Mouse (Mus musculus) heart, embryonic 10.5 days (tissue): Measurements from ENCODE around the gene Ccl19. TPM values are rescaled to one million over a fixed set of nuclear protein-coding genes. Genes with fewer than 3 reads are reported as not detected.
"Not testable (repeated sequence)": the region's sequence is repeated elsewhere in the genome, so short reads cannot be mapped to it uniquely, and the experiment has no call there.

Experiments used
- DNase-seq: peaks from one replicate; pipeline ENCODE4 v3.0.0-alpha.2; 2017; ENCODE audit warnings: low spot score
- H3K27ac ChIP-seq: fragments of 300-500 bp; sonication (generic); 2 replicates; pipeline ENCODE4 v1.5.1; 2016; ENCODE audit warnings: mild to moderate bottlenecking
- H3K27me3 ChIP-seq: fragments of 300-500 bp; sonication (generic); 2 replicates; pipeline ENCODE4 v1.6.1; 2016; ENCODE audit warnings: mild to moderate bottlenecking; ENCODE audit not compliant: poor library complexity, insufficient read depth, severe bottlenecking
- H3K36me3 ChIP-seq: fragments of 300-500 bp; sonication (generic); 2 replicates; pipeline ENCODE4 v1.6.1; 2016; ENCODE audit warnings: mild to moderate bottlenecking, moderate library complexity
- H3K4me1 ChIP-seq: fragments of 300-500 bp; sonication (generic); 2 replicates; pipeline ENCODE4 v1.6.1; 2016; ENCODE audit warnings: mild to moderate bottlenecking
- H3K4me3 ChIP-seq: fragments of 300-500 bp; sonication (generic); 2 replicates; pipeline ENCODE4 v1.5.1; 2016; ENCODE audit warnings: mild to moderate bottlenecking, moderate library complexity
- H3K9me3 ChIP-seq: fragments of 300-500 bp; sonication (generic); 2 replicates; pipeline ENCODE4 v1.6.1; 2016; ENCODE audit warnings: mild to moderate bottlenecking, moderate library complexity
- WGBS: fragments of 180-500 bp; shearing (Covaris S2); methylation state at CpG from one replicate; pipeline ENCODE4 v1.1.7; 2016; 5-methylcytosine and 5-hydroxymethylcytosine counted together
- polyA plus RNA-seq: library from polyadenylated mRNA; unstranded; fragments of >200 nt; fragmentation: Nextera tagmentation; extraction: Ambion mirVana; gene quantifications from 2 replicates; pipeline ENCODE4 v1.2.1, GENCODE M21; 2016

The Ccl19 gene
- 0.21 TPM in 1 of 2 replicates, not detected in the other for polyA plus RNA-seq

GRCm38 (mm10) chr4:42756477-42756876, at the start of gene Ccl19:
TSS of gene Ccl19 (minus strand) at chr4:42756577.
- not testable (repeated sequence) for H3K4me3 ChIP-seq, H3K9me3 ChIP-seq, H3K27me3 ChIP-seq, DNase-seq, H3K4me1 ChIP-seq, H3K36me3 ChIP-seq, H3K27ac ChIP-seq
- WGBS, result no CpG with 5 or more reads among the region's 6 CpGs

- H3K4me1 ChIP-seq, H3K36me3 ChIP-seq, H3K27ac ChIP-seq, H3K4me3 ChIP-seq, DNase-seq, H3K9me3 ChIP-seq, H3K27me3 ChIP-seq: not testable (repeated sequence)
- WGBS, result no CpG with 5 or more reads among the region's 5 CpGs
Measured at GRCm38 (mm10) chr4:42773893-42774292, 17.5 kb upstream of the Ccl19 start, which contains the start of gene Ccl21a. TSS of gene Ccl21a (minus strand) at chr4:42773993.

GRCm38 (mm10) chr4:42735245-42735644, 21.1 kb downstream of the Ccl19 start, which contains the start of gene 4930578G10Rik:
TSS of gene 4930578G10Rik (plus strand) at chr4:42735545.
- not testable (repeated sequence) for H3K36me3 ChIP-seq, H3K27ac ChIP-seq, DNase-seq, H3K4me1 ChIP-seq, H3K4me3 ChIP-seq, H3K27me3 ChIP-seq, H3K9me3 ChIP-seq
- no CpG with 5 or more reads among the region's 13 CpGs for WGBS

Other genes with a start within 250 kb of the Ccl19 start
- gene Fam205a2, start 228.4 kb downstream of the Ccl19 start, polyA plus RNA-seq, result not detected in 2 replicates
- gene Gm10591, start 144.4 kb downstream of the Ccl19 start, polyA plus RNA-seq, result not detected in 2 replicates
- not detected in 2 replicates for gene Gm2564, start 126.9 kb downstream of the Ccl19 start, polyA plus RNA-seq
- gene Ccl27b, start 101.3 kb downstream of the Ccl19 start, polyA plus RNA-seq, result not detected in 2 replicates
- not detected in 2 replicates for gene Il11ra2, start 94.7 kb downstream of the Ccl19 start, polyA plus RNA-seq
- not detected in 2 replicates for gene 4930578G10Rik, start 21.0 kb downstream of the Ccl19 start, polyA plus RNA-seq
- not detected in 2 replicates for gene Ccl21a, start 17.4 kb upstream of the Ccl19 start, polyA plus RNA-seq
- gene Fam205a1, start 97.3 kb upstream of the Ccl19 start, polyA plus RNA-seq, result 0.04 TPM in 2 replicates
- gene Gm12394, start 100.2 kb upstream of the Ccl19 start, polyA plus RNA-seq, result 0.09 and 0.19 TPM in 2 replicates
- gene Fam205c, start 117.7 kb upstream of the Ccl19 start, polyA plus RNA-seq, result 0.16 and 0.24 TPM in 2 replicates
- 1.5 and 2.8 TPM in 2 replicates for gene Phf24, start 160.1 kb upstream of the Ccl19 start, polyA plus RNA-seq
- 11.4 and 12.3 TPM in 2 replicates for gene Dnajb5, start 193.2 kb upstream of the Ccl19 start, polyA plus RNA-seq
- gene 1700022I11Rik, start 213.0 kb upstream of the Ccl19 start, polyA plus RNA-seq, result 0.25 and 0.70 TPM in 2 replicates
- gene Vcp, start 243.9 kb upstream of the Ccl19 start, polyA plus RNA-seq, result 588 and 628 TPM in 2 replicates